Mouse (Mus musculus) cerebellum, adult 8-10 months (tissue): ENCODE measurements at regions not wholly inside any gene's neighbourhood (a gene's known extent, or its start where the extent isn't known, plus 50 kb on each side); places are given as distances from the start of the nearest gene placed in this dataset.
"Not testable (repeated sequence)": the region's sequence is repeated elsewhere in the genome, so short reads cannot be mapped to it uniquely, and the experiment has no call there.

Experiments
- DNase-seq: peaks from one replicate; pipeline ENCODE4 v3.0.0; 2022

DNA sequence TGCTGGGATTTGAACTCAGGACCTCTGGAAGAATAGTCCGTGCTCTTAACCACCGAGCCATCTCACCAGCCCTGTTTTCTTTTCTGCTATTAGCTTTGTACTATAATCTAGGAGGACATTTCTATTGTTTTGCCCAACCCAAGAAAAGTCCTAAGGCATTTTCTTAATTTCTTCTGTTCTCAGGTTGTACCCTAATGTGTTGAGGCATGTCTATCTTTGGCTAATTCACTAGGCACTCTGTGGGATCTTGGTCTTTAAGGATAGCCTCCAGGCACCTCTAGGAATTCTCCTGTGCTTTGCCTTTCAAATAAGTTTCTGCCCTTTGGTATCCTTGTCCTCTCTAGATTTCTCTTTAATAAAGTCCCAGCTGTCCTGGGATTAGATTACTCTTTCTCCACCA is 214.6 kb upstream of the Sesn3 start:
- no peak for DNase-seq

DNA sequence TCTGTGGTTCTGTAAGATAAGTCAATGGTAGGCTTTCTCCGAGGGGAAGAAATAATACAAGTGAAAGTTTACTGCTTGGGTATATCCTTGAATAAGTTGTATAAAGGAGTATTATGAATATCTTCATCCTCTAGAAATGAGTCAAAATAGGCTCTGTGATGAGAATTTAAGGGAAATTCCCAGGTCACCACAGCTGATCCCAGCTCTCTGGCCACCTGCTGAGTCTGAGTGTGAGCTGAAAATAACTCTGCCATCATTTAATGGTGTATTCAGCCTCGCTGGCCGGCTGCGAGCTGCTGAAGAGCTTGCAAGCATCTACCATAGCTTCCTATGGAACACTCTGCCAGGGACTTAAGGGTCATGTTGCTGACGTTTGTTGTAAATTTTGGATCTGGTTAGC is 213.5 kb upstream of the Sesn3 start:
- DNase-seq: no peak

DNA sequence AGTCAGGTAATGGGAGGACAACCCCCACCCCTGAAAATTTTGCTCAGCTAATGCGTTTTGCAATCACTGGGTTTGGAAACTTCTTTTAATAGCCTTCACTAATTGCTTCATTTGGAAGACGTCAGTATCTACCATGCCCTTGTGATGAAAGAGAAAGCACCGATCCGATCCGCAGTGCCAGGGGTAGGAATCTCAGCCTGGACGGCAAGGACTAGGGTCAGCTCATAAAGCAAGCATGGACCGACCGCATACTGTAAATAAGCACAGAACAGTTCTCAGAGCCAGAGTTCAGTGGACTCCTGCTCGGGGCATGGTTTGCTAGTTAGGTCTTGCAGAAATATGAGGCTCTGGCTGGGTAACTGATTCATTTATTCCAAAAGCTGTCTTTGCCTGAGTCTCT is 213.0 kb upstream of the Sesn3 start:
- DNase-seq: no peak

DNA sequence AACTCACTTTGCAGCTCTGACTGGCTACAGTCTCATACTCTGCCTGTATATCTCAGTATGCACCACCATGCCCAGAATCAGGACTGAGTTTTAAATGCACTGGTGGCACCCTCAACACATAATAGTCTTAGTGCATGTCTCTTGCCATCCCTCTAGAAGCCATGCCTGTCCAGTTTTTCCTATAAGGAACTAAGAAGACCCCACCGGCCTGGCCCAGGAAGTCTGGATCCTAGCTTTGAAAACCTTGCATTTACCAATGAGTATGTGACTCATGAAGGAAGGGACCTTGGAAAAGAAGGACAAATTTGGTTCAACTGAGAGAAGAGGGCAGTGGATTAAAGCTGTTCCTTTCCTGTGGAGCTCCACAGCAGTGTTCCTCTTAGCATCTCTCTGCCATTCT is 212.2 kb upstream of the Sesn3 start:
- no peak for DNase-seq

DNA sequence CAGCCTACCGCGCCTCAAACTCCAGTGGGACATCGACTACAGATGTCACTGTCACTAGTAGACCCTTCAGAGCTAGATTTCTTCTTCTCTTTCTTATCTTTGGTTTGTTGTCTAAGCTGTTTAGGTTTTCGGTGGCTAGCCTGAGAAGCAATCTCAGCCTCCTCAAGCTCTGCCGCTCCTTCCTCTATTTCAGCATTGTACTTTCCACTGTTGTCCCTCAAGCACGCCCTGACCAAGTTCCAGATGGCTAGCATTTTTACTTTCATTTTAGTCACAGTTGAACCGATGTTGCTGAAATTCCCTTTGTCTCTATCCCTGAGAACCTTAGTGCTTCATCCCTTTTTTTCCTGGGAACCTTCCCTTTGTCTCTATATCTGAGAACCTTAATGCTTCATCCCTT is 208.1 kb upstream of the Sesn3 start:
- DNase-seq: not testable (repeated sequence)

DNA sequence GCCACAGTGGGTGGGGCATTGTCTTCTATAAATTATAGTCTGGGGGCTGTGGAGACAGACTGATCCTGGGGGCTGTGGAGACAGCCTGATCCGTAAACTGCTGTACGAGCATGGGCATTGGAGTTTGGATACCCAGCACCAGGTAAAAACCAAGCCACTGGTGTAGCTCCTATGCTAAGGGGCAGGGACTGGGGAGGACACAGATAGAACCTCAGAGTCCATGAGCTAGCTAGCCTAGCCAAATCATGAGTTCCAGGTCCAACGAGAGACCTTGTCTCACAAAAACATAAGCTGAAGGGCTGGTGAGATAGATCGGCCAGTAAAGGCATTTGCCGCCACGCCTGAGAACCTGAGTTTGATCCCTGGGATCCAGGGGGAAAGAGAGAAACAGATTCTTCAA is 205.8 kb upstream of the Sesn3 start:
- no peak for DNase-seq

DNA sequence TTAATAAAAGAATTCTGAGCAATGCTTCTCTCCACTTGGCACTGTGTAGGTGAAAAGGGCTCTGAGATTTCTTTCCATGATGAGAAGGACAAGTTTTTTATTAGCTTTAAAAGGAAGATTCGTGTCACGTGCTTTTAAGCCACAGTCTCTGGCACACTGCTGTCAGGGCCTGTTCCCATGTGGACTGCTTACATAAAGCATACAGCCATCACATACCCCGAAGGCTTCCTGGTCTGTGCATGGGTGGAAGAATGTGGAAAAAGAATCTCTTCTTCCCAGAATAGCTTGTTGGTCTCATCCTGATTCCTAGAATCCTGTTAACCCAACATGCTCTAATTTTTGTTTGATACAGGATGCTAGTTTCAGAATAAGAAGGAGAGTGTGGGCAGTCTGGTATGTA is 205.1 kb upstream of the Sesn3 start:
- DNase-seq: no peak

DNA sequence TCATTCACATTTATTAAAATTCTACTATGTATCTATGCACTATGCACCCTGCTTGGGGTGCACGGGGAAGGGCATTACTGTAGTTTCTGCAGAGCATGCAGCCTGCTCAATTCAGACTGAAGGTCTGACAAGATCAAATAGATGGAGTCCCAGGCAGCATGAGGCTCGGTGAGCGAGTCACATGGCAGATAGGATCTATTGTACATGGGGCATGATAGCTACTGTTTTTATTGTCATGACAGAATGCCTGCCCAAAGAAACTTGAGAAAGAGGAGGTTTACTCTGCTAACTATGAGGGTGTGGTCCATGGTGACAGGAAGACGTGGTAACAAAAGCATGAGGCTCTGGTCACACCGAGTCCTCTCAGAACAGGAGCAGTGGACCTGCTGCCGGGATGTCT is 203.1 kb upstream of the Sesn3 start:
- DNase-seq: no peak

DNA sequence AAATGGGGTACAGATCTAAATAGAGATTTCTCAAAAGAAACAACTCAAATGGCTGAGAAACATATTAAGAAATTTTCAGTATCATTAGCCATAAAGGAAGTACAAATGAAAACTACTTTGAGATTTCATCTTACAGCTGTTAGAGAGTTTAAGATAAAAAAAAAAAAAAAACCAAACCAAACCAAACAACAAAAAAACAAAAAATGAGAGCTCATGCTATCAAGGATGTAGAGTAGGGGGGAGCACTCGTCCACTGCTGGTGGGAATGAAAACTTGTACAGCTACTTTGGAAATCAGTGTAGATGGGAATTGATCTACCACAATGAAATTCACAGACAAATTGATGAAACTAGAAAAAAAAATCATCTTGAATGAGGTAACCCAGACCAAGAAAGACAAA is 201.9 kb upstream of the Sesn3 start:
- DNase-seq: no peak

DNA sequence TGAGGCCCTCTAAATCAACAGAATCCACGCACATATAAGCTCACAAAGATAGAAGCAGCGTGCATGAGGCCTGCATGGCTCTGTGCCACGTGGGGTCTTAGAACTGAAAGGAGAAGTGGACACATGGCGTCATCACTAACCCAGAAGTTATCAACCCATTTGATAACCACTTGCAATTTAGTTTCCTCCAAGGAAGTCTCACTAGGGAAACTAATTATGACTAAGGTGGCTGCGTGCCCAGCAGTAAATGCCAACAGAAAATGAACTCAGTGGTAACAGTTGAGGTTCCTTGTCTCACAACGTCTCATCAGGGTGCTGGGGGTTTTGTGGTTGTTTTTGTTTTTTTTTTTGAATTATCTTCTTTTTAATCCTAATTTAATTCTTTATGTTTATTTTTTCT is 200.6 kb upstream of the Sesn3 start:
- no peak for DNase-seq

DNA sequence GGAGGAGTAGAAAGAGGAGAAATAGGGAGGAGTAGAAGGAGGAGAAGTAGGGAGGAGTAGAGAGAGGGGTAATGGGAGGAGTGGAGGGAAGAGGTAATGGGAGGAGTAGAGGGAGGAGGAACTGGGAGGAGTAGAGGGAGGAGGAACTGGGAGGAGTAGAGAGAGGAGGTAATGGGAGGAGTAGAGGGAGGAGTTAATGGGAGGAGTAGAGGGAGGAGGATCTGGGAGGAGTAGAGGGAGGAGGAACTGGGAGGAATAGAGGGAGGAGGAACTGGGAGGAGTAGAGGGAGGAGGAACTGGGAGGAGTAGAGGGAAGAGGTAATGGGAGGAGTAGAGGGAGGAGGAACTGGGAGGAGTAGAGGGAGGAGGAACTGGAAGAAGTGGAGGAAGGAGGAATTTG is 200.0 kb upstream of the Sesn3 start:
- not testable (repeated sequence) for DNase-seq

DNA sequence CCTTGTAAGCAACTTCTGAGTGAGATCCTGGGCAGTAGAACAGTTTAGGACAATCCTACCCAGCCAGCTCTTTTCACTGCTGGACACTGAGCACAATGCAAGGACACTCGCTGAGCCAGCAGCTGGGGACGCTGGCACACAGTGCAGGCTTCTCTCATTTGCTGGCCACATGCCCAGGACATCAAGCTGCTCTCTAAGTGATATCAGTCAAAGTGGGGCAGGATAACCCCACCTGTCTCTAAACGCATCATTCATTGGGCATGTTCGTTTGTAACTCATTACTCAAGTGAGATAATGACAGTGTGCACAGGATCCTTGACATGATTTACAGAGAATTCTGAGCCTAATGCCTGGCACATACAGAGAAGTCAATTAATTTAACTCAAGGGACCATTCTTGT is 199.4 kb upstream of the Sesn3 start:
- peak; percentile 50 for DNase-seq

DNA sequence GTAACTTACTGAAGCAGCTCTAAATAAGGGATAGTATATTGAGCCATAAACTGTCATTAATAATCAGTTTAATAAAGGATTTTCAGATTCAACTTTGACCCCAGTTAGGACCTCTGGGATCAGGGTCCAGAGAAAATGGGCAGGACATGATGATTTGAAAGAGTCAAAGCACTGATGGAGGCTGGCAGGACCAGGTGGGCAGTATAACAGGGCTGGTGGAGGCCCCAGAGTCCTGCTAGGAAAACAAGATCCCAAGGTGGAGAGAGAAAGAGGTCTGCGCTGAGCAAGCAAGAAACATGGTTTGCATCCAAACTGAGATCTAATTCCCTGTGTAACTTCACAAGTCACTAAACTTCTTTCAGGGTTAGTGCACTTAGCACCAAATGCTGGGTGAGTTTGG is 199.0 kb upstream of the Sesn3 start:
- no peak for DNase-seq

DNA sequence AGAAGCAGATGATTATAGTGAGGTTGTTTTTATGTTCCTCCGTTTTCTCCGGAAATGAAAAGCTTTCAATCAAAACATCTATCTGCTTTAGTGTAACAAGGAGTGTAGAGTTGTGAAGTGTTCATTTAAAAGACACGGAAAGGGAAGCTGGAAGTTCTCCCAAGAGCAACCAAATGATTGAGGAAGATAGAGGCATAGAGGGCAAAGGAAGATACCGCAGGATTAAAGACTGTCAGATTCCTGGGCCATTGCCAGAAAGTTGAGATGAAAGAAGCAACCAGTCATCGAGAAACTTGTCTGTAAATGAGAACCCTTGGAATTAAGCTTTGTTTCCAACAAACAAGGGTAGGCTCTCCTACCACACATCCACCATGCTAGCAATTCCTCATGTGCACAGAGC is 198.1 kb upstream of the Sesn3 start:
- no peak for DNase-seq

DNA sequence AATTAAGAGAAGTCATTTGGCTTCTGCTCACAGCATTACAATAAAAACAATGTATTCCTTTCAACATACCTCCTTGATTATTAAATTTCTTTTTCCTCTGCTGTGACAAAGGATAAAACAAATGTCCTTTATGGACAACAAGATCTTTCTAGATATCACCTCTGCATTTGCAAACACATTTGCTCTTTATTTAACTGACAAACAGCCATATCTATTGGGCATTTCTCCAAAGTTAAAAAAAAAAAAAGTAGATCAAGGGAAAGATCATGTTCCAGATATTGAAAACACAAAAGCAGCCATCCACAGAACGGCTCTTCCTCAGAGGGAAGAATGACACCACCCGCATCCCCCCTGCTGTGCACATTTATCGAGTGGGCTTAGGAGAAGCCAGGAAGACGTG is 193.7 kb upstream of the Sesn3 start:
- DNase-seq: no peak

DNA sequence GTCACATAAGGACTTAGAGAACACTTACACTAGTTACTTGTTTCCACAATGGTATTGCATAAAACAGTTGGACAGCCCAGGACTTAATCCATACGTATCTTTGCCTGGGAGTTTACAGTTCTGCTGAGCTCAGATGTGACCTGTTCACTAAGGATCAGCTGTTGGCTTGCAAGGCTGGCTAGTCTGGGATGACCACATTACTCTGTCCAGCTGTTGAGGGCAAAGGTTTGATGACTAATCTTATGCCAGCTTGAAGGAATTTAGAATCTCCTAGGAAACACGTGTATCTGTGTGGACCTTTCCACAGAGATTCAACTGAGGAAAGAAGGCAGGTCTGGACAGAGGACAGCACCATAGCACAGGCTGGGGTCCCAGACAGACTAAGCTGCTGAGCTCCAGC is 188.7 kb upstream of the Sesn3 start:
- DNase-seq: no peak

DNA sequence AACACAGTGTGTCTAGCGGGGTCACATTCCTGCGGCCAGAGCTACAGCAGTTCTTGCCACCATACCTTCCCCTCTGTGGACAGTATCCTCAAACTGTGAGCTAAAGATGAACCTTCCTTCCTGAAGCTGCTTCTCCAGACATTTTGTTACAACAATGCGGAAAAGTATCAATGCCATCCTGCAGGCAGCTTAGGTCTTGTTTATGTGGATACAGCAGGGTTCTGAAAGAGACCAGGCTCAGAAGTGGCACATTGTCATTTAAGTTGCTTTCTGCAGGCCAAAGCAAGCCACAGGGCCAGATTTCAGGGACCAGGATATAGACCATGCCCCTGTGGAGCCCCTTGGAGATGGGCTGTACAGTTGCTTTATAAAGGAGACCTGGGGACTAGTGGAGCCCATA is 188.3 kb upstream of the Sesn3 start:
- no peak for DNase-seq

DNA sequence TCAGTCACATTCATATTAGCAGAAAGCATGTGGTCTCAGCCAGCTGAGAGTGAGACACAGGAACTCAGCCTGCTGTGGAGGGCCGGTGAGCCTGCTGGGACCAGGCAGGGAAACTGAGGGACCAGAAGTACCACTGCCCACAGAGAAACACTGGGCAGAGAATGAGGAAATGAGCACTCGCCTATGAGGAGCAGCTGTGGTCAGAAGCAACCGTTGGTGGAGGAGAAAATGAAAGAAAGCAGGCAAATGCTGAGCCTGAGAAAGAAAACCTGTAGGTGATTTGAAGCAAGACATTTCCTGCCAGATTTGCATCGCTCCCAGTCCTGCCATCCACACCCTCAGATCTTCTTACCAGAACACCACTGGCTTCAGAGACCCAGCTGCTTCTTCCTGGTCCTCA is 187.0 kb upstream of the Sesn3 start:
- no peak for DNase-seq

DNA sequence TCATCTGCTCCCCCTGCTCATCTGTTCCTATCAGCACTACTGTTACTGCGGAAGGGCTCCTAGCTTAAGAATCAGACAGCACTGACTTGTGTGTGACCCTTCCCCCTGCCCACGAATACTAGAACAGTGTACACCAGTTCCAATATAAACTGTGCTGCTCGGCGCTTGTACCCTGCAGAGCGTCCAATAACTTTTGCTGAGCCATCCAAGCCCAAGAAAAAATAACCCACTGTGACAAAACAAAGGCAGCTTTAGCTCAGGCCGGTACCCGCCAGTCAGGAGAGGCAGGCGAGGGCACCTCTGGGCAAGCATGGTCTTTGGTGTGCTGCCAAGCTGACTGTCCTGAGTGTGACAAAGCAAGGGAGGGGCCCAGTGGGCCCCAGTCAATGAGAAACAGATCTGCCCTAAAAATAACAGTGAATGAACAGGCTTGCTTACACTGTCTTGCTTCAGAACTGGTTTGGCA is 185.0 kb upstream of the Sesn3 start:
- no peak for DNase-seq

DNA sequence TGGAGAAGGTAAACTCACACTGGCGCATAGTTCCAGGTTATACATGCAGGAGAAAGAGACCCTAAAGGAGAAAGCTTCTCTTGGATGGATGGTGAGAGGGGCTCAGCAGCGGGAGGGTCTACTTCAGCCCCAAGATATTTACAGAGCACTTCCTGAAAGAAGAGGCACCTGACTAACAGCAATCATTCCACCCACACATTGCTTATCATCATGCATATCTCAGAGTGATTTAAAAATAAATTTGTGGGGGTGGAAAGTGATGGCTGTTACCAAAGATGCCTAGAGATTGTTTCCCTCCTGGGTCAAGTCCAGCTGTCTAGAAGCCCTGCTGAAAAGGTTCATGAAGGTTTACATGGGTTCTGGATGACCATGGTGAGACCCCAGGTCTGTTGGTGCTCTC is 184.4 kb upstream of the Sesn3 start:
- DNase-seq: no peak

DNA sequence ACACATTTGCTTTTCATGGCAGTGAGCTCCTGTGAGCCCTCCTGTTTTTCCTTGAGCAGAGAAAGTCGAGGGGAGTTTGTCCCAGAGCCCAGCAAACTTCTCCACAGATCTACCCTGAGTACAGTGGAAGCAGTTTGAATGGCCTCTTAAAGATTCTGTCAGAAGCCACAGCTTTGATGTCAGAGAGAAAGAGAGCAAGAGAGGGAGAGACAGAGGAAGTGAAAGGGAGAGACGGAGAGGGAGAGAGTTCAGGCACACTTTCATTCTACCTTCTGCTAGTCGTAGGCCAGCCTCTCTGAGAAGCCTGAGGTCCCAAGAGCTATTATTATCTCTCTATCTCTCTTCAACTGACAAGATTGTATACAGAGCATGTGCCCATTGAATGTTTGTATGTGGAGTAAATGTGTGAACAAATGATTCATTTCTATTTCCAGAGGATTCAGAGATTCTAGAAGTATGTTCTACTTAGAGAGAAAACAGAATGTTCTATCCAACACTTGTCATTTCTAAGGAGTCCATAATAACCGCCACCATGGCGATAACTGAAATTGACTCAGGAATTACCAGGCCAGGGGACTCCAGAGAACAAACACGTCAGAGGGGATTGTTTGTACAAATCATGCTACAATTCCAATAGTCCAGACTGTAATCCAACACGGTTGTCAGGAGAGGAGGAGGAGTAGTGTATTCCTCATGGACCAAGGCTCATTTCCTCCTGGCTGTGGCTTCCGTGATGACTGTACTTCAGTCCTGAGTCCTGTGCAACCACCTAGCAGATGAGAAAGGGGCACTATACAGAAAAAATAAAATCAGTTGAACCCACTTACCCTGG is 183.6 kb upstream of the Sesn3 start:
- no peak for DNase-seq

DNA sequence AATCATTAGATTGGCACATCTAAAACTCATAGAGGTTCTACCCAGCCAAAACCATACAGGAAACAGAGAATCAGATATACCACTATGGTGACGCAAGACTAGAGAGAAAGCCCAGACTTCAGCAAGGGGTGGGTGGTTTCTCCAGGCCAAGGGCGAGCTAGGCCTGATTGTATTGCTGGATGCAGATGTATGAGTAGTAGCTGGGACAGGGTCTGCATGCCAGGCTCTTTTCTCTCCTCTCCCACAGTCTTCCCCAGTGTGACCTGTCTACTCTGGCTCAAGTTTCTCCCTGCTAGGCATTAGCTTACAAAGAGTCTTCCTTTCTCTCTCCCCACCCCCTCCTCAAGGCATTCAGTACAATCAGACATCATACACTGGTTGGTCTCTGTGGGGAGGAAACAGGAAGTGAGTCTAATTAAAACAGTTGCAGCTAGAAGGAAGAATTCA is 181.8 kb upstream of the Sesn3 start:
- no peak for DNase-seq

DNA sequence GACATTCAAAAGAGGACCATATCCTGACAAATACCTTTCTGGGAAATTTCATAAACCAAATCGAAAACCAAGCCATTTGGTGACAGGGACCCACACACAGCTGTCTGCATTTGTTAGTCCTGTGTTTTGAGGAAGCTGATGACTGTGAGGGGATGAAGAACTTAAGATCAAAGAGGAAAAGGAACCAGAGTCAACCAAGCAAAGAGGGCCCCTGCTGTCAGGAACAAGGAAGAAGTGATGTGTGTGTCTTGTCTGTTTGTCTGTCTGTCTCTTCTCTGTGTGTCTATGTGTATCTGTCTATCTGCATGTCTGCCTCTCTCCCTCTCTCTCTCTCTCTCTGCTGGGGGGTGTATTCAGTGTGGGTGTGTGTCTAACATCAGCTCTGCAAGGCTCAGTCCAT is 171.3 kb upstream of the Sesn3 start:
- DNase-seq: no peak

DNA sequence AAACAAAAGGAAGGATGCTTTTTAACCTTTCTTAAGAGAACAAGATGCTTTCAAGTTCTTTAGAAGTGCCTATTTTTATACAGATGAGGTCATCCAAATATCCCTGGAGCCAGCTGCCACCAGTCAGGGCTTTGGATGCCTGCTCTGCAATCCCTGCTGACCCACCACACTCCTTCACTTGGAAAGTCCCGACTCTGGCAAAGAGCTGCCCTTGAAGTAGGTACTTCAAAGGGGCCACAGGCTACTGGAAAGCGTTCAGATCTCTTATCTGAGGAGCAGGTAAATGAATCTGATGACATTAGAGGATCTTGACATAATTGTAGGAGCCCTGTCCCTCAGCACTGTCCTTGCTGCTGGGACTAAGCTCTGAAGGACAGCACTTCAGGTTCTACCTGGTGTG is 169.9 kb upstream of the Sesn3 start:
- DNase-seq: no peak

DNA sequence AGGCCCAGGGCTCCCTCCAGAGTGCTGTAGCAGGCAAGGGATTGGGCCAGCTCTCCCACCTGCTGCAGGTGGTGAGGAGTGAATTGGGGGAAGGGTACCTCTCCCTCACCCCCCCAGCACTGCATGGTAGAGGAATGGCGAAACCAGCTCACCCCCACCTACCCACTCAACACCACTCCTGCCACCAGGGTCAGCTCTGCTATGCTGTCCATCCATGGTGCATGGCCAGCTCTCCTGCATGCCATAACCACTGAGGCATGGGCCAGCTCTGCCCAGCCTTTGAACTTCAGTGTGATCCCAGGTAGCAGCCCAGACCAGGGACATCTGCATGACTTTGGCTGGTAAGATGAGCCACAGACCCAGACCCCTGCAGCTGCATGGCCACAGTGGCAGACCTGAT is 168.5 kb upstream of the Sesn3 start:
- DNase-seq: no peak
